Mouse (Mus musculus) heart, postnatal 25 days (tissue): ENCODE results near the gene Pik3cb. TPM values are rescaled to one million over a fixed set of nuclear protein-coding genes. Genes with fewer than 3 reads are reported as not detected.

ENCODE experiments used
- DNase-seq: peaks from one replicate; pipeline ENCODE4 v3.0.0; 2022; ENCODE audit warnings: low spot score
- intact Hi-C: fragments of 180-260 bp; cut with DNase I; formaldehyde crosslinking; loops from one replicate; pipeline ENCODE4 v1.15.1; 2025
- total RNA-seq, 2 experiments: library from RNA; stranded (reverse); gene quantifications; 2 replicates each; pipeline ENCODE4 v1.2.3; 2021

Pik3cb gene
- total RNA-seq, 2 experiments from 2014 or later = 9.2 to 10.1 TPM

DNA sequence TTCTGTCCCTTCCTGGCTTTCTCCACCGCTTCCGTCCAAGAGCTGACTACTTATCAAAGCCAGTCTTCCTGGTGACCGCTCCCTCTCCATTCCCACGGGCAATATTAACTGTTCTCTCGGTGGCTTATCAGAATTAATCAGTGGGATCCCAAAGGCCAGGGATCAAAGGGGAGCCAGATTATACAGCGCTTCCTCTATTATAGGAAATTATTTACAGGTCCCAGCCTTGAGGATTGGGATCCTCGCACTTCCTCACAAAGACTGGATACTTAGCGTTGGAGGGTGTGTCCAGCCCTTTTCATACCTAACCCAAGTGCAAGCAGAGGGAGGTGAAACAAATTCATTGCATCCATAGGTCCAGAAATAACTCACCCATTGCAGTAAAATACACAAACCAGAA, 108.4 kb downstream of the Pik3cb start:
- intact Hi-C loops = no loop called here
- DNase-seq = no peak

DNA sequence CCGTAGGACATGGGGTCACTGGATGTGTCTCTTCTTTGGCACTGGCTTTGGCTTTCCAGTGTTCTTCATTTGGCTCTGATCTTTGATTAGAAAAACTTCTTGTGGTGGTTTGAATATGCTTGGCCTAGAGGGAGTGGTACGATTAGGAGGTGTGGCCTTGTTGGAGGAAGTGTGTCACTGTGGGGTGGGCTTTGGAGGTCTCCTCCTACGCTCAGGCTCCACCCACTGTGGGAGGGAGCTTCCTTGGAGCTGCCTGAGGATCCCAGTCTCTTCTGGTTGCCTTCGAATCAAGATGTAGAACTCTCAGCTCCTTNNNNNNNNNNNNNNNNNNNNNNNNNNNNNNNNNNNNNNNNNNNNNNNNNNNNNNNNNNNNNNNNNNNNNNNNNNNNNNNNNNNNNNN, 118.7 kb downstream of the Pik3cb start:
- no peak for DNase-seq
- intact Hi-C loops = no loop called here

DNA sequence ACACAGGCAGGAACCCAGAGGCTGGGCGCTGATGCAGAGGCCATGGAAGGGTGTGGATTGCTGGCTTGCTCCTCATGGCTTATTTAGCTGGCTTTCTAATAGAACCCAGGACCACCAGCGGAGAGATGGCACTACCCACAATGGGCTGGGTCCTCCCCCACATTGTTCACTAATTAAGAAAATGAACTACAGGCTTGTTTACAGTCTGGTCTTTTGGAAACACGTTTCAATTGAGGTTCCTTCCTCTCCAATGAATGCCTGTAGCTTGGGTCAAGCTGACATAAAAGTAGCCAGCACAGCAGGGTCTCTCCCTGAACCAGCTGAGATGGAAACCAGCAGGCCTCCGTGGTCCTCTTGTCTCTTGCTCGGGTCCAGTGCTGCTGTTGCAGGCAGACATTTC, 119.3 kb downstream of the Pik3cb start:
- intact Hi-C loops = no loop called here
- no peak for DNase-seq

DNA sequence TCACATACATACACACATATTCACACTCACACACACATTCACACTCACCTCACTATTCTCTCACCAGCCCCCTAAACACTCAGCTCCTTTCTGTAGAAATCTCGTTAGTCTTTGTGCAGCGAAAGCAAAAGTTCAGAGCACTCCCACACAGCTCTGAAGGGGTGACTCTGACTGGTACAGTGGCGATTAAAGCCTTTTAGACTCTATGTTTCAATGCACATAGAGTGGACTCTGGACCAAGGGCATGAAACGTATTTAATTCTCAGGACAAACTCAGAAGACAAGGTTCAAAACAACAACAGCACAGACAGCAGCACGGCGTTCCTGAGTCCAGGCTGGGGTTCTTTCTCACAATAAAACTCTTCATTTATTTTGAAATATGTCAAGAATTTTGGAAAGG, 122.7 kb downstream of the Pik3cb start:
- intact Hi-C loops = no loop called here
- DNase-seq = no peak

DNA sequence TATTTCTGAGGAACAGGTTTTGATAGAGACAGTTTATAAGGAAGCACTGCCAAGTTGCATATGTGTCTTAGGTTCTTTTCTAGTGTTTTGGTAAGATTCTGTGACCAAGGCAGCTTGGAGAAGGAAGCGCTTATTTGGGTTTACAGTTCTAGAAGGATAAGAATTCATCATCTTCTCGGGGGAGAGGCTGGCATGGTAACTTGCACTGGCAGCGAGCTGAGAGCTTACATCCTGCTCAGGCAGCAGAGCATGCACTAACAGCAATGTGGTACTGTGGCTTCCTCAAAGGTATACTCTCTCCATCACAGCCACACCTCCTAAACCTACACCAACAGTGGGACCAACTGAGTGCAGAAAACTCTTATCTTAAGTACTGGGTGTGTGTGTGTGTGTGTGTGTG, 123.7 kb downstream of the Pik3cb start:
- intact Hi-C loops = no loop called here

DNA sequence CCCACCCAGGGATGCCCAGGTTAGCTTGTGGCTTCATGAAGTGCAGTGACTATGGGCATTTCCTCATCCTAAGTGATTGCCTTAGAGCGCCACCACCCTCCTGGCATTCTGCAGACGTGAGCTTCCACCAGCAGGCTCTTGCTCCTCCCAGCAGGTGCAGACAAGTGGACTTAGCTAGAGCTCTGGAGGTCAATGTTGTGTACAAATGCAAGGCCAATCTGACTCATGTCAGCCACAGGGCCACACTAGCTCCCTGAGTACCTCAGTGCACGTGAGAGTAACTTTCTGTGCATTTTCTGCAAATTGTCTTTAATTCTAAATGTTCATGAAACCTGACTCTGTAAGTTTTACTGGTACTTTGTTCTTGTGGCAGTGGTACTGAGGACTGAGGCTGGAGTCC, 124.1 kb downstream of the Pik3cb start:
- no peak for DNase-seq
- intact Hi-C loops = no loop called here

More for the DNA sequence above, 123.7 kb downstream of the Pik3cb start:
- DNase-seq = no peak

DNA sequence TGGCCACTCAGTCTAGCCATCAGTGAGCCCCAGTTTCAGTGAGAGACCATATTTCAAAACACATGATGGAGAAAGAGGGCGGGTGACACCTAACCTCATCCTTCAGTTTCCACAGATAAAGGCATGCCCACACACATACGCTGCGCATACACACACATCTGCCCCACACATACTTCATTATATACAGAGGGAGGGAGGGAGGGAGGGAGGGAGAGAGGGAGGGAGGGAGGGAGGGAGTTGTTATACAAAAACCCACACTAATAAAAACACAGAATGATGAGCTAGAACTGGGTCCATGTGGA, 130.6 kb downstream of the Pik3cb start:
- no peak for DNase-seq
- intact Hi-C loops = no loop called here

DNA sequence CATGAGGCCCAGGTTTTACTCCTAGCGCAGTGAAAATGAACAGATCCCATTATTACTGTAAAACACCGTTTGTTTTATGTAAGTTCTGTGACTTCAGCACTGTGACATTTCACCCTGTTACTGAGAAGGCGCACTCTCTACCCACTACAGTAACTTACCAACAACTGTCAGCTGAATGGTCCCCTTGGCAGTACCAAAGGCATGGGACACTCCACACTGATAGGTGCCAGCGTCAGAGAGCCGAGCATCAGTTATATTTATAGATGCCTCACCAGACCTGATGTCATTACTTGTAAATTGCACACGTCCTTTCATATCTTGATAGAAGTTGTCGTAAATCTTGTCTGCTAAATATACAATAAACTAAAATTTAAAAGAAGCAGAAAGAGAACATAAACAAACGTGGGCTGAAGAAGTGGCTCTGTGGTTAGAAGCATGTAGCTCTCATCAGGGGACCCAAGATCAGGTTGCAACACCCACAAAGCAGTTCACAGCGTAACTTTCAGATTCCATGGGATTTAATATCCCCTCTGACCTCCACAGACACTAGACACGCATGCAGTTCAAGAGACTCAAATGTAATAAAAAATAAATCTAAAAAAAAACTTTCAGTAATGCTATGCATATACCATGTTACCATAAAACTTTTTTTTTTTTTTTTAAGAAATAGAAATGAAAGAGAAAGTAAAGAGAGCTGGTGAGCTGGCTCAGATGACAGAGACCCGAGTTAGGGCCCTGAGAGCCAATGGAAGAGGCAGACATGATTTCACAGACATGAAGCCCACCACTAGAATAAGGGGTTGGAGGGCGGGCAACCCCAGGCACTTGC, 131.1 kb downstream of the Pik3cb start:
- intact Hi-C loops = no loop called here
- no peak for DNase-seq

DNA sequence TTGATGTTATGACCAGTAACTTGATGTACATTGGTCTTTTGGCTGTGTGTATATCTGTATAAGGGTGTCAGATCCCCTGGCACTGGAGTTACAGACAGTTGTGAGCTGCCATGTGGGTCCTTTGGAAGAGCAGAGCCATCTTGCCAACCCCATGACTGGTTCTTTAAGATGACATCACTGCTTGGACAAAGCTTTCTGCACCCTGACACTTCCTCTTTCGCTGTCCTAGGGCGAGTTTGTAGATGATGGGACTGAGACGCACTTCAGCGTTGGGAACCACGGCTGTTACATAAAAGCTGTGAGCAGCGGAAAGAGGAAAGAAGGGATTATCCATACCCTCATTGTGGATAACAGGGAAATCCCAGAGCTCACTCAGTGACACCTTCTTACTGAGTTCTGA, 139.1 kb downstream of the Pik3cb start:
- no peak for DNase-seq
- intact Hi-C loops = no loop called here

DNA sequence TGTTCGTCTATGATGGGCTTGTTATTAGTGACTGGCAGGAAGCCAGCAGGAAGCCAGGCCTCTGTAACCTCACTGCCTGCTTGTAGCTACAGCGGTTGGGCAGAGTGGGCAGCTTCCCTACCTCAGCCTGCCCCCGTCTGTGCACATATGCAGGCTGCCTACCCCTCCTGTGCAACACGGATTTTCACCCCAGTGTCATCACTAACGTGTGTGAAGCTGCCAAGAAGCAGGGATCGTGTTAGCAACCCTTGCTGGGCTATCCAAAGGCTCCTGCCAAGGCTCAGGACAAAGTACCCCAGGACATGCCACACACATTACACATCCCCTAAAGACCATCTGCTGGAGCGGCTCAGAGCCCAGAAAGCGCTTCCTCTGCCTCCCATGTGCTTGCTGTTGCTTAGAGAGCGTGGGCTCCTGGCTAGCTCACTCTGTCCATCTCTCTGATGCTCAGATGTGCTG, 140.5 kb downstream of the Pik3cb start:
- intact Hi-C loops = no loop called here
- no peak for DNase-seq

DNA sequence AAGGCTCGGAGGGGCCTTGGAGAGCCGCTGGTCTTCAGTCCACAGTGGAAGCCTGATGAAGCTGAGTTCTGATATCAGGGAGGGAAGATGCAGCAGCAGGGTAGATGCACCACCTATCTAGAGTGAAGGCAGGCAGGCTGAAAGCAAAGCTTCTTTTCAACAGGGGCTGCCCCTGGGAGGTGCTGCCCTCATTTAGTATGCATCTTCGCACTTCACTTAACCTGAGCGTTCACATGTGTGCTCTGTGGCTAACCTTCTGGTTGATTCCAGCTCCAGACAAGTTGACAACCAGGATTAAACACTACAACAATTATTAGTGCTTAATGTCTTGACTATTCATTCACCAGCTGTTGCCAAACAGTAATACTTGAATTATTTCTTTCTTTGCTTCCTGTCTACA, 146.3 kb downstream of the Pik3cb start:
- intact Hi-C loops = no loop called here
- DNase-seq = no peak

DNA sequence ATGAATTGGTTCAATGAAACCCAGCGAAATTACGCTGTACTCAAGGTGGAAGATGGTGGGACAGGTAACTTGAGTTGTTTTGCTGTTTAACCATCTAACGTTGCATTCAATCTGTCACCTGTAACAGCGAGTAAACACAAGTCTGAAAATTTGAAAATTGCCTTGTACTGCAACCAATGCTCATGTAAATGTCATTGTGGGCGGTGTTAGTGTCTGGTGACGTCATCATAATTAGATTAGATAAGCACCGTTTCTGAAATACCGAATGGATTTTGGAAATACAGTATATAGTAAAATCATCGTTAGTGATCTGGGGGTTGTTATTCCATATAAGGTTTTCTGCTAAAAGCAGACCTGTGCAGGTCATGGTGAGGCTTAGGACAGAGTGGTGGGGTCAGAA, 153.3 kb downstream of the Pik3cb start:
- intact Hi-C loops = loop anchor here (5.0 to 10.0 kb wide), 4 partner anchors 60 to 388 kb away; partner anchors contain the start of gene Cep70
- DNase-seq = no peak

Other genes with a start within 250 kb of the Pik3cb start
- gene 7420426K07Rik, start 237.5 kb downstream of the Pik3cb start, total RNA-seq = not detected
- gene Foxl2, start 185.3 kb downstream of the Pik3cb start, total RNA-seq = not detected
- gene Faim, start 154.2 kb downstream of the Pik3cb start, total RNA-seq = 1 to 10 TPM; 5.5 to 6.8 TPM
- gene Gm1123, start 104.9 kb downstream of the Pik3cb start, total RNA-seq = not detected
- gene Faiml, start 96.6 kb upstream of the Pik3cb start, total RNA-seq = not detected
- 1 to 10 TPM; 5.6 to 6.3 TPM for gene Cep70, start 102.7 kb upstream of the Pik3cb start, total RNA-seq
- under 1 TPM; 0.29 to 0.61 TPM for gene Esyt3, start 217.9 kb upstream of the Pik3cb start, total RNA-seq